Mouse (Mus musculus): Measurements from ENCODE around the gene Slc12a1.

DNA sequence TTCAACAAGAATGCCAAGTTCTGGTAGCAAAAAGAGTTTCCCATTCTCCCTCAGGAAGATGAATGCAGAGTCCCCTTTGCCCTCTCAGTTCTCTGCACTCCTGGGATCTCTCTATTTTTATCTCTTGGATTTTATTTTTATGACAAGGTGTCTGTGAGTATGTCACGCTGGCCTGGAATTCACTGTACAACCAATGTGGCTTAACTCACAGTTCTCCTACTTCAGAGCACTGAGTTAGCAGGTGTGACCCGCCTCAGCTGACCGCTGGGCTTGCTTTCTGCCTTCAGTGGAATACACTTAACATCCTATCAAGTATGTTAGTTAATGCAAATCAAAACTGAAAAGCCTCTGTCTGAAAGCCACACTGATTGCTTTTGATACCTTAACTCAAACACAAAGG lies 67.0 kb downstream of the Slc12a1 start:
- no peak for TF ChIP-seq GATA1 (IDR thresholded peaks at IDR 0.05; ENCODE audit: borderline replicate concordance, low read length)
- no peak for TF ChIP-seq FLI1 (IDR thresholded peaks at IDR 0.05; ENCODE audit: low read length)

Data from megakaryocyte, embryonic 14.5 days (primary cell).